Mouse (Mus musculus) testis, adult 2 months (tissue): Measurements from ENCODE around the gene Gnpnat1. TPM values are rescaled to one million over a fixed set of nuclear protein-coding genes. Genes with fewer than 3 reads are reported as not detected.

ENCODE experiments used
- H3K27ac ChIP-seq: fragments of 200-500 bp; 2 replicates; pipeline ENCODE4 v1.5.1; 2012; ENCODE audit warnings: low read depth, low read length; ENCODE audit not compliant: control insufficient read depth, insufficient read depth
- H3K27me3 ChIP-seq: fragments of 200-500 bp; 2 replicates; pipeline ENCODE4 v1.6.1; 2012; ENCODE audit warnings: mild to moderate bottlenecking, low read length, moderate library complexity; ENCODE audit not compliant: control insufficient read depth, insufficient read depth
- H3K36me3 ChIP-seq: fragments of 200-500 bp; 2 replicates; pipeline ENCODE4 v1.6.1; 2012; ENCODE audit warnings: mild to moderate bottlenecking, low read length; ENCODE audit not compliant: control insufficient read depth, insufficient read depth
- H3K4me1 ChIP-seq: fragments of 200-500 bp; 2 replicates; pipeline ENCODE4 v1.6.1; 2012; ENCODE audit warnings: low read length; ENCODE audit not compliant: control insufficient read depth, insufficient read depth
- H3K4me3 ChIP-seq: fragments of 200-500 bp; 2 replicates; pipeline ENCODE4 v1.5.1; 2012; ENCODE audit warnings: low read depth, mild to moderate bottlenecking, low read length, moderate library complexity, mixed read lengths; ENCODE audit not compliant: control insufficient read depth
- CTCF ChIP-seq: fragments of 200-500 bp; IDR thresholded peaks from 2 replicates; pipeline ENCODE4 v1.5.1; 2012; ENCODE audit warnings: low read depth, mild to moderate bottlenecking, inconsistent platforms, low read length, moderate library complexity; ENCODE audit not compliant: control insufficient read depth, insufficient read depth, insufficient replicate concordance
- POLR2A ChIP-seq: fragments of 200-500 bp; IDR thresholded peaks from 2 replicates; pipeline ENCODE4 v1.6.1; 2012; ENCODE audit warnings: low read depth, mild to moderate bottlenecking, inconsistent platforms, low read length, moderate library complexity; ENCODE audit not compliant: control insufficient read depth
- polyA plus RNA-seq: library from polyadenylated mRNA; depleted of rRNA; stranded (reverse); fragments of >200 nt; gene quantifications from 2 replicates; pipeline ENCODE4 v1.2.3, GENCODE M21; 2012; rRNA removed

The Gnpnat1 gene
- polyA plus RNA-seq, 1 experiment, result 3.5 TPM

GRCm38 (mm10) chr14:45365196-45365587 is 39.5 kb downstream of the Gnpnat1 start:
- Histone ChIP-seq H3K4me1 (peaks cover 4% of the 10 kb centered on the region), H3K27me3 (no peaks in the 10 kb centered on the region), H3K36me3 (peaks cover 3% of the 10 kb centered on the region; the same call in 1 of the 2 replicates), H3K4me3 (no peak overlapping the region), H3K27ac (no peak overlapping the region)
- TF ChIP-seq CTCF, result no peak
- no peak for TF ChIP-seq POLR2A

GRCm38 (mm10) chr14:45364211-45365195 is 40.2 kb downstream of the Gnpnat1 start:
- Histone ChIP-seq H3K4me1 (peaks cover 4% of the 10 kb centered on the region), H3K36me3 (peaks cover 2% of the 10 kb centered on the region; the same call in 1 of the 2 replicates), H3K27me3 (no peaks in the 10 kb centered on the region), H3K27ac (no peak overlapping the region), H3K4me3 (no peak overlapping the region)
- TF ChIP-seq POLR2A (no peak), CTCF (no peak)

- H3K27me3 ChIP-seq, result no peaks in the 10 kb centered on the region
- peaks cover 2% of the 10 kb centered on the region for H3K36me3 ChIP-seq
- H3K27ac ChIP-seq, result peak within 1 kb of the TSS; percentile 79
- peak; percentile 78 for TF ChIP-seq POLR2A
- no peak for TF ChIP-seq CTCF
- H3K4me3 ChIP-seq, result peak within 1 kb of the TSS; percentile 99
- no peaks in the 10 kb centered on the region for H3K4me1 ChIP-seq
Measured at GRCm38 (mm10) chr14:45350931-45351859, 53.5 kb downstream of the Gnpnat1 start, which contains the start of gene Styx. TSS of gene Styx (plus strand) at chr14:45351093.

- Histone ChIP-seq H3K27ac (peak within 1 kb of the TSS; percentile 96), H3K4me1 (peaks cover 3% of the 10 kb centered on the region), H3K36me3 (no peaks in the 10 kb centered on the region; the same call in 1 of the 2 replicates), H3K27me3 (no peaks in the 10 kb centered on the region), H3K4me3 (peak within 1 kb of the TSS; percentile 99)
- TF ChIP-seq POLR2A, result peak; percentile 90
- peak; percentile 88 for TF ChIP-seq CTCF
Measured at GRCm38 (mm10) chr14:45329589-45330181, 75.0 kb downstream of the Gnpnat1 start, which contains the start of gene Psmc6. TSS of gene Psmc6 (plus strand) at chr14:45329788.

GRCm38 (mm10) chr14:45329018-45329588 is 75.6 kb downstream of the Gnpnat1 start:
- Histone ChIP-seq H3K36me3 (no peaks in the 10 kb centered on the region; the same call in 1 of the 2 replicates), H3K4me3 (peak overlapping the region; percentile 83), H3K4me1 (peaks cover 3% of the 10 kb centered on the region), H3K27ac (no peak overlapping the region), H3K27me3 (no peaks in the 10 kb centered on the region)
- no peak for TF ChIP-seq CTCF

GRCm38 (mm10) chr14:45328072-45328713 is 76.5 kb downstream of the Gnpnat1 start:
- Histone ChIP-seq H3K27me3 (no peaks in the 10 kb centered on the region), H3K27ac (no peak overlapping the region), H3K4me3 (no peak overlapping the region), H3K36me3 (no peaks in the 10 kb centered on the region), H3K4me1 (peaks cover 3% of the 10 kb centered on the region)
- TF ChIP-seq POLR2A (no peak), CTCF (no peak)

Other genes starting within 250 kb of the Gnpnat1 start
- gene Gpr137c, start 185.2 kb downstream of the Gnpnat1 start, polyA plus RNA-seq, result 7.8 and 8.7 TPM in 2 replicates
- 9.2 and 12.0 TPM in 2 replicates for gene Txndc16, start 184.6 kb downstream of the Gnpnat1 start, polyA plus RNA-seq
- gene Ero1l, start 86.1 kb downstream of the Gnpnat1 start, polyA plus RNA-seq, result 3.4 and 4.7 TPM in 2 replicates
- gene Psmc6, start 75.1 kb downstream of the Gnpnat1 start, polyA plus RNA-seq, result 24.2 and 38.0 TPM in 2 replicates
- gene Styx, start 53.8 kb downstream of the Gnpnat1 start, polyA plus RNA-seq, result 14.4 and 15.1 TPM in 2 replicates
- 6.4 and 6.6 TPM in 2 replicates for gene Fermt2, start 125.2 kb upstream of the Gnpnat1 start, polyA plus RNA-seq